Mouse (Mus musculus): ENCODE measurements at regions not wholly inside any gene's neighbourhood (a gene's known extent, or its start where the extent isn't known, plus 50 kb on each side); places are given as distances from the start of the nearest gene placed in this dataset.

GRCm38 (mm10) chr16:95868896-95869295 lies 121.9 kb downstream of the Psmg1 start:
- no peak for DNase-seq (ENCODE audit: low spot score)
- Histone ChIP-seq H3K36me3 (ENCODE audit: insufficient read depth, low read length) (no peaks in the 10 kb centered on the region), H3K9me3 (replicated peaks; ENCODE audit: low read length) (no peaks in the 10 kb centered on the region), H3K4me1 (replicated peaks; ENCODE audit: insufficient read depth, low read length) (0 out of 2 replicates have a peak, but pooled peaks cover 1% of the 10 kb centered on the region), H3K4me2 (ENCODE audit: low read length) (no peak overlapping the region), H3K27ac (no peak overlapping the region), H3K4me3 (replicated peaks; ENCODE audit: low read depth, low read length) (no peak overlapping the region), H3K27me3 (ENCODE audit: insufficient read depth, low read length) (no peaks in the 10 kb centered on the region), H3K9ac (ENCODE audit: low read depth, low read length) (no peak overlapping the region)
- TF ChIP-seq CTCF (IDR thresholded peaks at IDR 0.05; ENCODE audit: low read depth), result no peak
- no peak for ATAC-seq (replicated peaks; ENCODE audit: low FRiP score, low read depth)
- WGBS, result 97% methylated on average over 1 of the region's 1 CpGs

- H3K4me3 ChIP-seq (replicated peaks; ENCODE audit: low read depth, low read length), result no peak overlapping the region
- 81% methylated on average over 9 of the region's 9 CpGs for WGBS
- no peak overlapping the region for H3K9ac ChIP-seq (ENCODE audit: low read depth, low read length)
- no peak for TF ChIP-seq CTCF (IDR thresholded peaks at IDR 0.05; ENCODE audit: low read depth)
- H3K27me3 ChIP-seq (ENCODE audit: insufficient read depth, low read length), result no peaks in the 10 kb centered on the region
- DNase-seq (ENCODE audit: low spot score), result no peak
- H3K4me1 ChIP-seq (replicated peaks; ENCODE audit: insufficient read depth, low read length), result peaks cover 7% of the 10 kb centered on the region; the same call in 1 of the 2 replicates
- H3K9me3 ChIP-seq (replicated peaks; ENCODE audit: low read length), result no peaks in the 10 kb centered on the region
- H3K36me3 ChIP-seq (ENCODE audit: insufficient read depth, low read length), result no peaks in the 10 kb centered on the region
- H3K4me2 ChIP-seq (ENCODE audit: low read length), result no peak overlapping the region
- ATAC-seq (replicated peaks; ENCODE audit: low FRiP score, low read depth), result no peak
- H3K27ac ChIP-seq, result no peak overlapping the region
Measured at GRCm38 (mm10) chr16:95867516-95867915, 123.2 kb downstream of the Psmg1 start.

GRCm38 (mm10) chr16:95866866-95867420 lies 123.8 kb downstream of the Psmg1 start:
- 93% methylated on average over 1 of the region's 1 CpGs for WGBS

GRCm38 (mm10) chr16:95865603-95866002 lies 125.2 kb downstream of the Psmg1 start:
- no peaks in the 10 kb centered on the region for H3K9me3 ChIP-seq (replicated peaks; ENCODE audit: low read length)
- H3K9ac ChIP-seq (ENCODE audit: low read depth, low read length), result no peak overlapping the region
- H3K4me1 ChIP-seq (replicated peaks; ENCODE audit: insufficient read depth, low read length), result peaks cover 7% of the 10 kb centered on the region; the same call in 1 of the 2 replicates
- DNase-seq (ENCODE audit: low spot score) (no peak), ATAC-seq (replicated peaks; ENCODE audit: low FRiP score, low read depth) (no peak)
- H3K27ac ChIP-seq, result no peak overlapping the region
- H3K27me3 ChIP-seq (ENCODE audit: insufficient read depth, low read length), result no peaks in the 10 kb centered on the region
- 84% methylated on average over 1 of the region's 1 CpGs for WGBS
- H3K4me2 ChIP-seq (ENCODE audit: low read length), result no peak overlapping the region
- no peak for TF ChIP-seq CTCF (IDR thresholded peaks at IDR 0.05; ENCODE audit: low read depth)
- H3K36me3 ChIP-seq (ENCODE audit: insufficient read depth, low read length), result no peaks in the 10 kb centered on the region
- no peak overlapping the region for H3K4me3 ChIP-seq (replicated peaks; ENCODE audit: low read depth, low read length)

More at GRCm38 (mm10) chr16:95866866-95867420, 123.8 kb downstream of the Psmg1 start:
- ATAC-seq (replicated peaks; ENCODE audit: low FRiP score, low read depth), result no peak
- Histone ChIP-seq H3K4me3 (replicated peaks; ENCODE audit: low read depth, low read length) (no peak overlapping the region), H3K9ac (ENCODE audit: low read depth, low read length) (no peak overlapping the region), H3K36me3 (ENCODE audit: insufficient read depth, low read length) (no peaks in the 10 kb centered on the region), H3K27me3 (ENCODE audit: insufficient read depth, low read length) (no peaks in the 10 kb centered on the region), H3K27ac (no peak overlapping the region), H3K4me1 (replicated peaks; ENCODE audit: insufficient read depth, low read length) (peaks cover 7% of the 10 kb centered on the region; the same call in 1 of the 2 replicates), H3K4me2 (ENCODE audit: low read length) (no peak overlapping the region), H3K9me3 (replicated peaks; ENCODE audit: low read length) (no peaks in the 10 kb centered on the region)
- no peak for DNase-seq (ENCODE audit: low spot score)
- no peak for TF ChIP-seq CTCF (IDR thresholded peaks at IDR 0.05; ENCODE audit: low read depth)

GRCm38 (mm10) chr16:95864646-95865045 lies 126.1 kb downstream of the Psmg1 start:
- no peak for ATAC-seq (replicated peaks; ENCODE audit: low FRiP score, low read depth)
- Histone ChIP-seq H3K9me3 (replicated peaks; ENCODE audit: low read length) (no peaks in the 10 kb centered on the region), H3K27me3 (ENCODE audit: insufficient read depth, low read length) (no peaks in the 10 kb centered on the region), H3K4me3 (replicated peaks; ENCODE audit: low read depth, low read length) (no peak overlapping the region), H3K9ac (ENCODE audit: low read depth, low read length) (no peak overlapping the region), H3K4me1 (replicated peaks; ENCODE audit: insufficient read depth, low read length) (peaks cover 7% of the 10 kb centered on the region; the same call in 1 of the 2 replicates), H3K36me3 (ENCODE audit: insufficient read depth, low read length) (no peaks in the 10 kb centered on the region), H3K4me2 (ENCODE audit: low read length) (no peak overlapping the region), H3K27ac (no peak overlapping the region)
- 84% methylated on average over 4 of the region's 4 CpGs for WGBS
- TF ChIP-seq CTCF (IDR thresholded peaks at IDR 0.05; ENCODE audit: low read depth), result no peak
- DNase-seq (ENCODE audit: low spot score), result no peak

- WGBS, result 73% methylated on average over 13 of the region's 13 CpGs
- Histone ChIP-seq H3K4me2 (ENCODE audit: low read length) (no peak overlapping the region), H3K27me3 (ENCODE audit: insufficient read depth, low read length) (no peaks in the 10 kb centered on the region), H3K9me3 (replicated peaks; ENCODE audit: low read length) (no peaks in the 10 kb centered on the region), H3K27ac (no peak overlapping the region), H3K4me1 (replicated peaks; ENCODE audit: insufficient read depth, low read length) (peaks cover 7% of the 10 kb centered on the region; the same call in 1 of the 2 replicates), H3K9ac (ENCODE audit: low read depth, low read length) (no peak overlapping the region), H3K4me3 (replicated peaks; ENCODE audit: low read depth, low read length) (no peak overlapping the region), H3K36me3 (ENCODE audit: insufficient read depth, low read length) (no peaks in the 10 kb centered on the region)
- no peak for DNase-seq (ENCODE audit: low spot score)
- no peak for TF ChIP-seq CTCF (IDR thresholded peaks at IDR 0.05; ENCODE audit: low read depth)
- no peak for ATAC-seq (replicated peaks; ENCODE audit: low FRiP score, low read depth)
Measured at GRCm38 (mm10) chr16:95864106-95864505, 126.7 kb downstream of the Psmg1 start.

GRCm38 (mm10) chr16:95863565-95863964 lies 127.2 kb downstream of the Psmg1 start:
- Histone ChIP-seq H3K4me3 (replicated peaks; ENCODE audit: low read depth, low read length) (no peak overlapping the region), H3K4me1 (replicated peaks; ENCODE audit: insufficient read depth, low read length) (peaks cover 7% of the 10 kb centered on the region; the same call in 1 of the 2 replicates), H3K9ac (ENCODE audit: low read depth, low read length) (no peak overlapping the region), H3K36me3 (ENCODE audit: insufficient read depth, low read length) (no peaks in the 10 kb centered on the region), H3K27ac (no peak overlapping the region), H3K27me3 (ENCODE audit: insufficient read depth, low read length) (no peaks in the 10 kb centered on the region), H3K9me3 (replicated peaks; ENCODE audit: low read length) (no peaks in the 10 kb centered on the region), H3K4me2 (ENCODE audit: low read length) (no peak overlapping the region)
- ATAC-seq (replicated peaks; ENCODE audit: low FRiP score, low read depth) (no peak), DNase-seq (ENCODE audit: low spot score) (no peak)
- TF ChIP-seq CTCF (IDR thresholded peaks at IDR 0.05; ENCODE audit: low read depth), result no peak
- WGBS, result 68% methylated on average over 4 of the region's 4 CpGs

All from kidney, postnatal 0 days (tissue).